Mouse (Mus musculus) cerebellum, adult 2 months (tissue): ENCODE measurements around the gene Fbxw13. TPM values are rescaled to one million over a fixed set of nuclear protein-coding genes. Genes with fewer than 3 reads are reported as not detected.
"Not testable (repeated sequence)": the region's sequence is repeated elsewhere in the genome, so short reads cannot be mapped to it uniquely, and the experiment has no call there.

Source experiments
- DNase-seq, 2 experiments: peaks; one replicate each; pipeline ENCODE4 v3.0.0; 2021
- H3K27ac ChIP-seq: fragments of 200-500 bp; 2 replicates; pipeline ENCODE4 v1.5.1; 2012; ENCODE audit warnings: low read length, control low read depth, inconsistent platforms; ENCODE audit not compliant: insufficient read depth
- H3K27me3 ChIP-seq: fragments of 200-500 bp; 2 replicates; pipeline ENCODE4 v1.6.1; 2012; ENCODE audit warnings: inconsistent platforms, mild to moderate bottlenecking, low read length, moderate library complexity; ENCODE audit not compliant: control insufficient read depth, insufficient read depth
- H3K4me1 ChIP-seq: fragments of 200-500 bp; 2 replicates; pipeline ENCODE4 v1.6.1; 2011; ENCODE audit warnings: low read length; ENCODE audit not compliant: control insufficient read depth, insufficient read depth
- H3K4me3 ChIP-seq: fragments of 200-500 bp; replicated peaks from 2 replicates; pipeline ENCODE3; 2011; ENCODE audit warnings: mild to moderate bottlenecking, low read depth, low read length, control low read depth; ENCODE audit not compliant: insufficient read depth
- CTCF ChIP-seq: fragments of 200-500 bp; IDR thresholded peaks from 2 replicates; pipeline ENCODE4 v1.5.1; 2011; ENCODE audit warnings: low read depth, mild to moderate bottlenecking, control low read depth, low read length, moderate library complexity, borderline replicate concordance; ENCODE audit not compliant: insufficient read depth
- POLR2A ChIP-seq: fragments of 200-500 bp; IDR thresholded peaks from 2 replicates; pipeline ENCODE4 v1.6.1; 2011; ENCODE audit warnings: low read length, control low read depth, borderline replicate concordance; ENCODE audit not compliant: insufficient read depth
- WGBS: fragments of 180-500 bp; shearing (Covaris S2); methylation state at CpG from one replicate; pipeline ENCODE4 v1.1.7; 2018; 5-methylcytosine and 5-hydroxymethylcytosine counted together
- polyA plus RNA-seq: library from polyadenylated mRNA; depleted of rRNA; stranded (reverse); fragments of >200 nt; gene quantifications from 2 replicates; pipeline ENCODE4 v1.2.3, GENCODE M21; 2012; rRNA removed

Gene Fbxw13
- not detected in 2 replicates for polyA plus RNA-seq

DNA sequence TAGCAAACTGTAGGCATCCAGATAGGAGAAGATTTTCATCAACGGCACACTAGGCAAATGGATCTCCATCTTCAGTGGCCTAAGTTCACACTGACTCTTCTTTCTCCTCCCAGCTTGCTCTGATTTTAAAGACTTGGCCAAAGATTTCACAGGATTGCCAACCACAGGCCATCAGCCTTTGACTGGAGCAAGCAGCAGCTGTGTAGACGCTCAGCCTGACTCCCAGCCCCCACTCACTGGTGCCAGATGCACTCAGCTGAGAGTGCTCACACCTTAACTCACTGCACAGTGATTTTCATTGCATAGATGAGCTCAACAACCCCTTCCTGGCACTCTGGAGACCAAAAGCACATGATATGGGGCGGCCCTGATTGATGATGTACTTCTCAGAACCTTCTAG is at the start of gene Fbxw13:
Gene Fbxw13 (minus strand): TSS at position 101 of the 400 bp plus-strand sequence.
- H3K27ac ChIP-seq, H3K4me3 ChIP-seq, H3K27me3 ChIP-seq, H3K4me1 ChIP-seq, DNase-seq: not testable (repeated sequence)
- 60% methylated on average over 3 of the region's 3 CpGs for WGBS

DNA sequence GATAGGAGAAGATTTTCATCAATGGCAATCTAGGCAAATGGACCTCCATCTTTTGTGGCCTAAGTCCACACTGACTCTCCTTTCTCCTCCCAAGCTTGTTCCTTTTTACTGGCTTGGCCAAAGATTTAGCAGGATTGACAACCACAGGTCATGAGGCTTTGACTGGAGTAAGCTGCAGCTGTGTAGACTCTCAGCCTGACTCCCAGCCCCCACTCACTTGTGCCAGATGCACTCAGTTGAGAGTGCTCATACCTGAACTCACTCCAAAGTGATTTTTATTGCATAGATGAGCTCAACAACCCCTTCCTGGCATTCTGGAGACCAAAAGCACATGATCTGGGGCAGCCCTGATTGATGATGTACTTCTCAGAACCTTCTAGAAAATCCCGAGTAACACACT is 38.9 kb upstream of the Fbxw13 start, which contains the start of gene Fbxw20:
Gene Fbxw20 (minus strand): TSS at position 101 of the 400 bp plus-strand sequence.
- no peak within 1 kb of the TSS for H3K4me3 ChIP-seq
- no peaks in the 10 kb centered on the region for H3K27me3 ChIP-seq
- H3K27ac ChIP-seq, result no peak within 1 kb of the TSS
- no peaks in the 10 kb centered on the region for H3K4me1 ChIP-seq
- TF ChIP-seq CTCF, result no peak
- TF ChIP-seq POLR2A, result no peak
- WGBS, result 92% methylated on average over 1 of the region's 1 CpGs
- no peak for DNase-seq

DNA sequence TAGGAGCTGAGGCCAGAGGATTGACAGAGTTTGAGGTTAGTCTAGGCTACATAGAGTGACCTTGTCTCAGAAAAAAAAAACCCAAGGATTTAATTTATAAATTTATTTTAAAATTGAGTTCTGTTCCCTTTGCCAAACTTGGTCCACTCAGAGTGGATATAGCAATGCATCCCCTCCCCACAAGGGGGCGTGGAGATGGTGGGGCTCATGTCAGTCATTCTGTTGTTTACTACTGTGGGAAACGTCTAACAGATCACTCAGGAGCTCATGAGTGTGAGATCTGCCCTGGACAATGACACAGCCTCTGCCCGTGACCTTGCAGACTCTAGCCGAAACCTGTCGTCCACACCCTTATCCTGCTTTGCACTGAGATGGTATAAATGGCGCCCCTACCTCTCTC is 22.7 kb upstream of the Fbxw13 start:
- Histone ChIP-seq H3K4me1 (no peaks in the 10 kb centered on the region), H3K27ac (no peak overlapping the region), H3K4me3 (no peak overlapping the region), H3K27me3 (no peaks in the 10 kb centered on the region)
- 65% methylated on average over 6 of the region's 6 CpGs for WGBS
- no peak for TF ChIP-seq POLR2A
- no peak for DNase-seq

DNA sequence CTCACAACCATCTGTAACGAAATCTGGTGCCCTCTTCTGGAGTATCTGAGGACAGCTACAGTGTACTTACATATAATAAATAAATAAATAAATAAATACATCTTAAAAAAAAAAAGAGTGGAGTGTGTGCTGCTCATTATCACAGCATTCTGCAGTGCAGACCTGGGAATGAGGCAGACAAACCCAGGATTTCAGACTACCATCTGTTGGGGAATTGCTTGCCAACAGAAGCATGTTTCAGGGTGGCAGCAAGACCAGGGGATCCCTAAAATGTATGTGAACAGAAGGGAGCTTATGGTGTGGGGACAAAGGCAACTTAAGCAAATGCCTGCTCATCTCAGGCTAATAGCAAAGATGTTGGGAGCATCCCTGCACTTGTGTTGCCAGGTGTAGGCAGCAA is 5.6 kb upstream of the Fbxw13 start:
- WGBS, result 57% methylated on average over 1 of the region's 1 CpGs
- not testable (repeated sequence) for H3K27me3 ChIP-seq, H3K27ac ChIP-seq, H3K4me1 ChIP-seq, H3K4me3 ChIP-seq, DNase-seq

DNA sequence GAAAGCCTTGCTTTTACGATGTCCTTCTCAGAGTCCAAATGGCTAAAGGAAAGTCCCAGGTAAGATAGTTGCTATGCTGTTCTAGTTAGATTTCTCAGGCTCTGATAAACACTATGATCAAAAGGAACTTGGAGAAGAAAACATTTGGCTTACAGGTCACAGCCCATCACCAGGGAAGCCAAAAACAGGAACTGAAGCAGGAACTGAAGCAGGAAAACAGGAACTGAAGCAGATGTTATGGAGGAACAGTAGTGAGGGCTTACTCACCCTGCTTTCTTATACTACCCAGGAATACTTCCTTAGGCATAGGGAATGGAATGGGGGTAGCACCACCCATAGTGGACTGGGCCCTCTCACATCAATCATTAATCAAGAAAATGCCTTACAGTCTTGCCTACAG is 4.6 kb upstream of the Fbxw13 start:
- Histone ChIP-seq H3K4me3 (no peak overlapping the region), H3K27me3 (no peaks in the 10 kb centered on the region), H3K4me1 (no peaks in the 10 kb centered on the region), H3K27ac (no peak overlapping the region)
- 93% methylated on average over 1 of the region's 1 CpGs for WGBS
- no peak for TF ChIP-seq CTCF
- TF ChIP-seq POLR2A, result no peak
- DNase-seq, result no peak

DNA sequence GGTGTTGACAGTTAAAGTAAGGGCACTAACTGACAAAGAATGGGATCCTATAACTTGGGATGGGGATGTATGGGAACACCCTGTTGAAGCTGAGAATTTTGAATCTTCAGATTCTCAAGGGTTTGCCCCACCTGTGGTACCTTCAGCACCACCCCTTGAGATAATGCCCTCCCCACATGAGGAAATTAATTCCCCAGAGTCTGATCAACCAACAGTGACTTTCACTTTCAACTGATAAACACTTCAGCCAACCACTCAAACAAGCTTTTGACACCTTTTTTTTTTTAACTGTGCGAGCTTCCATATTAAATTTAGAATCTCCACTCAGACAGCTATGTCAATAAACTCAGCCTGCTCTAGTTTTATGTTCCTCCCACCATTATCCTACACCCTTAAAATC is 3.6 kb upstream of the Fbxw13 start:
- no peaks in the 10 kb centered on the region for H3K4me1 ChIP-seq
- no peak for TF ChIP-seq CTCF
- WGBS, result 97% methylated on average over 1 of the region's 1 CpGs
- H3K27me3 ChIP-seq, result no peaks in the 10 kb centered on the region
- no peak overlapping the region for H3K4me3 ChIP-seq
- no peak overlapping the region for H3K27ac ChIP-seq
- no peak for DNase-seq

DNA sequence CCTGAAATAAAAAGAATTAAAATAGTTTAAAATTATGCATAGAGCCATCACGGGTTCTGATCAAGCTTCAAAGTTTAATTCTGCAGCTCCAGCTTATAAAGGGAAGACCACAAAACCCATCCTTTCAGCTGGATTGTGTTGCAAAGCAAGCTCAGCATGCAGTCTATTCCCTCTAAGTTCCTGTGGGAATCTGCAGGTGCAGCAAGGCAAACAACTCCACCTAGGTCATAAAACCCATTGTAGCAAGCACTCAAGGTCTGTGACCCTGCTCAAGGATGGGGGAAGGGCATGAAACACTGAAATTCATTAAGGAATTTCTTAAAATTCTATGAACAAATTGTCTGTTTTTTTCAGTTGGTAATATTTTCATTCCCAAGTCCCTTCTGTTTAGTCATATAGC is 18.6 kb downstream of the Fbxw13 start:
- no peak for DNase-seq
- H3K27me3 ChIP-seq, result no peaks in the 10 kb centered on the region; the same call in 1 of the 2 replicates
- no peak overlapping the region for H3K27ac ChIP-seq
- 80% methylated on average over 1 of the region's 1 CpGs for WGBS
- no peak for TF ChIP-seq POLR2A
- no peak for TF ChIP-seq CTCF
- no peaks in the 10 kb centered on the region for H3K4me1 ChIP-seq
- no peak overlapping the region for H3K4me3 ChIP-seq

DNA sequence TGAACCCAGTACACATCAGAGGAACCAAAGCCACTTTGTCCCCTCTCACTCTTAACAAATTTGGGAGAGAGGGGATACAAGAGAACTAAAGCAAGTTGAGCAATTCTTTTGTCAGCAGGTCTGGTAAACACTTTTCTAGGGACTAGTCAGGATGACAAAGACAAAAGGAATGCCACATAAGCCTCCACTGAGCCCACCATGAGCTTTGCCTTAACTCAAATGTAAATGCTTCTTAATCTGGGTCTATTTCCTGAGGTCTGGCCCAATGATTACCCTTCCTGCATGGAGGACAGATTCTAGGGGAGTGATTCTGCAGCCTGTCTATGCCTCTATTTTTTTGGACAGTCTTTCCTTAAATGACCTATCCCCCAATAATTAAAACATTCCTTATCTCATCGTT is 19.5 kb downstream of the Fbxw13 start:
- Histone ChIP-seq H3K4me3 (no peak overlapping the region), H3K27me3 (no peaks in the 10 kb centered on the region; the same call in 1 of the 2 replicates), H3K27ac (no peak overlapping the region), H3K4me1 (no peaks in the 10 kb centered on the region)
- DNase-seq, result no peak
- TF ChIP-seq POLR2A, result no peak
- no peak for TF ChIP-seq CTCF
- 88% methylated on average over 1 of the region's 1 CpGs for WGBS

DNA sequence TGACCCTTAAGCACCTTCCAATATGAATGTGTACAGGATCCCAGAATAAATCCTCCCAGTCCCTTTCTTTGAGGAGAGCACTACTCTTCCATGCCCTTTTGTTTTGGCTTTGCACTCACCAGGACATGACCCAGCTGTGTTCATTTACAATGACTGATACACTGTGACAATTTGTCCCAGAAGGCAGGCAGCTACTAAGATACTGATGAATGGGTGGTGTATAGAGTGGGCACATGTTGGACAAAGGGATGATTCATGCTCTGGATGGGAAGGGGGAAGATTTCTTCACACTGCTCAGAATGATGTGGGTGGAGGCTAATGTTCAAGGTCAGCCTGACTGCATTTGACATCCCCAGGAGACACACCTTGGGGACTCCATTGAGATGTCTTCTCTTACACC is 28.5 kb downstream of the Fbxw13 start:
- H3K4me1 ChIP-seq, result no peaks in the 10 kb centered on the region
- DNase-seq, result no peak
- no peak overlapping the region for H3K27ac ChIP-seq
- H3K27me3 ChIP-seq, result no peaks in the 10 kb centered on the region
- no peak overlapping the region for H3K4me3 ChIP-seq
- no peak for TF ChIP-seq CTCF
- no peak for TF ChIP-seq POLR2A
